Mouse (Mus musculus) thymus, postnatal 0 days (tissue): ENCODE results near the gene Kcnq1. TPM values are rescaled to one million over a fixed set of nuclear protein-coding genes. Genes with fewer than 3 reads are reported as not detected.

ENCODE experiments used
- DNase-seq: peaks from one replicate; pipeline ENCODE4 v3.0.0-alpha.2; 2015; ENCODE audit warnings: low spot score
- polyA plus RNA-seq: library from polyadenylated mRNA; unstranded; fragments of >200 nt; fragmentation: Nextera tagmentation; extraction: Ambion mirVana; gene quantifications from 2 replicates; pipeline ENCODE4 v1.2.1, GENCODE M21; 2015

Kcnq1 gene
- polyA plus RNA-seq, 1 experiment from 2014 or later = 0.29 TPM

DNA sequence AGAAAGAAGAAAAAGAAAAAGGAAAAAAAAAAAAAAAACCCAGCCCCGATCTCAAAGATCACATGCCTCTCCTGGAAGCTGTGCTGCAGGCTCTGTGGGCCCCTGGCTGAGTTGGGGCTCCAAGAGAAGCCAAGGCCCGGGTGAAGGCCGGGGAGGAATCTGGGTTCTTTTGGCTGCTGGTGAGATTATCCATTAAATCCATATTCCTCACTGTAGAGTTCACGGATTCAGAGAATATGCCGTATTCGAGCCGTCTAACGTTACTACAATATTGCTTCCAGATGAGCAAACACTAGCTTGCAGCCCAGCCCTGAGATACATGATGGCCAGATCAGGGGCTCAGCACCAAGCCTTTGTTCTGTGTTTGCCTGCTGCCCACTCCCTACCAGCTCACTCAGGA is 204.7 kb downstream of the Kcnq1 start:
- no peak for DNase-seq

DNA sequence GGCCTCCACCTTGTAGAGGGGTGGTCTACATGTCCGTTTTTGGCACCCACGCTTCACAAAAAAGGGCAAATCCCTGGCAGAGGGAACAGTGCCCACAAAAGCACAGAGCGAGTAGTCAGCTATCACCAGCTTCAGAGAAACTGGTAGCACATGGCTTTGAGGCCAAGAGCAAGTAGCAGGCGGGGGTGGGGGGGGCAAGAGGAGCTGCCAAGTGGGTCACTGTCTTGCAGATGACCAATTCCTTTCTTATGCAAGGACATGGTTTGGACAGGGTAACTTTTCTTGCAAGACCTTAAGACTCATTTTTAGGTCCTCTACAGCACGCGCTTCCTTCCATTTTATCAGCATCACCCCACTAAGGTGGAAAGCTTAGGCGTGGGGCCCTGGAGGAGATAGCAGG is 205.3 kb downstream of the Kcnq1 start:
- no peak for DNase-seq

DNA sequence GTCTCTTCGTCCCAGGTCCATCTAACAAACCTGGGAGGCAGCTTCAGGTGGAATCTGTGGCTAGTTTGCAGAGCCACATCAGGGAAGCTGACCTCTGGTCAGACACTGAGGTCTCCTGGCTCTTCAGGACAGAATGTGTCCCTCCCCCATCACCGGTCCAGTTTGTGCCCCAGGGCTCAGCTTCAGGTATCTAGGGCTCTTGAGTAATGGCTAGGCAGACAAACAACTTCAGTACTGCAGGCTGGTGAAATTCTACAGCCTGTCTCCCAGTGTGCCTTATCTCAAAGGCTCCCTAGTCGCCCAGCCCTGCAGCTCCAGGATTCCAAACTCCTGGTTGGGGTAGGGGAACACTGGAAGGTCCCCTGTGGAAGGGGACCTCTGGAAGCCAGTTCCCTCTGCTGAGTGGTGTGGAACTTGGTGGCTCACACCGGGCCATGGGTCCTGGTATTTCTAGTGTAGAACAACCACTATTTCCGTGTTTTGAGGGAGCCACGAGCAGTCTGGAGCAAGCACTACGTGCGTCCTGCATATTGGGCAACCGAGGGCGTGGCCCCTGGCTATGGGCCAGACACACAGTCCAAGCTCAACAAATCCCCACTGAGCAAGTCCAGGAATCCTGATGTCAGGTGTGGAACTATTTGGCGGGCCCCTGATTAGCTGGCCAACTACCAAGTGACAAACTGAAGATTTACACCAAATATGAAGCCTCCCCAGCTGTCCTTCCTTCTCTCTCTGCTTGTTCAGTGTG is 207.6 kb downstream of the Kcnq1 start:
- DNase-seq = no peak

DNA sequence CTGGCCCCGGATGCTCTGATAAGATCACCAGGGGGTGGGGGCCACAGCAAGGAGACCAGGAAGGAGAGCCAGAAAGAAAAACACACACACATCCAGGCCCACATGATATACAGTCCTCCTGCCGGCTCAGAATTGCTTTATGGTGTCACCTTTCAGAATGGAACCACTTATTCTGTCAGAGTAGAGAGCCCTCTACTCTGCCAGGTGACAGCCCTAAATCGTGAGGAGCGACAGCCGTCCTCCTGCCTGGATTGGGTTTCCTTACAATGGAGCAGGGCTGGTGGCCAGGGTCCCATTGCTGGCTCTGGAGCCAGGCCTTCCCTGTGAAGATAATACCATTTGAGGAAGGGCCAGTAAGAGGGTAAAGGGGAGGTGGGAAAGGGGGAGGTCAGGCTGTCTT is 212.3 kb downstream of the Kcnq1 start:
- no peak for DNase-seq

DNA sequence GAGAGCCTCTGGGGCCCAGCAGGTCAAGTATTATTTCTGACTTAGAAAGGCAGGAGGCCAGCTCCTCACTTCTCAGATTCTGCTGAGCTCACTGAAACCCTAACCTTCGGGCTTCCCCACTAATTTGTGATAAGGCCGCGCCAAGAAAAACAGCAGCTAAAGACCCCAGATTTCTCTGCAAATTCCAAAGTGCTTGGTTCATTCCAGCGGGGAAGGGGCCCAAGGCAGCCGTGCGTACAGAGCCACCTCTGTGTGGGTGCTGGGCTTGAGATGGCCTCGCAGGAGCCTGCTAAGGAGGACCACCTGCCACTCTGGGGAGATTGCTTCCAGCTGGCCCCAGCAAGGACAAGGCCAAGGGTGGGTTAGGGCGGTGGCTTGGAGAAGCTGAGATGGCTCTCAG is 214.2 kb downstream of the Kcnq1 start:
- no peak for DNase-seq

DNA sequence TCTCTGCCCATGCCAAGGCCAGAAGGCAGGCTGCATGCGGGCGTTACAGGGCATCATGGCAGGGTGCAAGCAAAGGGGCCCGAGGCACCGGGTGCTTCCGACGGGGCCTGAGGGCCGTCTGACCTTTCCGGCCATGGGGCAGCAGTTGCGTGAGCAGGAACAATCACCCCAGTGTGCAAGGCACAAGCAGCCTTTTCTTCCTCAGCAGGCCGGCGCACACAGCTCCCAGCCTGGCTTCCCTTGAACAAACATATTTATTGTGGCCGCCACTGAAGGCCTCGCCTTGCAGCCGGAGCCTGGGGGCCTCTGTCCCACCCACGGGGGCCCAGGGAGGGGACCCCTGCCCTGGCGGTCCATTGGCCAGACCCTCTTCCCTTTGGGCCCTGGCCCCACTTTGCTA is 218.9 kb downstream of the Kcnq1 start:
- DNase-seq = no peak

DNA sequence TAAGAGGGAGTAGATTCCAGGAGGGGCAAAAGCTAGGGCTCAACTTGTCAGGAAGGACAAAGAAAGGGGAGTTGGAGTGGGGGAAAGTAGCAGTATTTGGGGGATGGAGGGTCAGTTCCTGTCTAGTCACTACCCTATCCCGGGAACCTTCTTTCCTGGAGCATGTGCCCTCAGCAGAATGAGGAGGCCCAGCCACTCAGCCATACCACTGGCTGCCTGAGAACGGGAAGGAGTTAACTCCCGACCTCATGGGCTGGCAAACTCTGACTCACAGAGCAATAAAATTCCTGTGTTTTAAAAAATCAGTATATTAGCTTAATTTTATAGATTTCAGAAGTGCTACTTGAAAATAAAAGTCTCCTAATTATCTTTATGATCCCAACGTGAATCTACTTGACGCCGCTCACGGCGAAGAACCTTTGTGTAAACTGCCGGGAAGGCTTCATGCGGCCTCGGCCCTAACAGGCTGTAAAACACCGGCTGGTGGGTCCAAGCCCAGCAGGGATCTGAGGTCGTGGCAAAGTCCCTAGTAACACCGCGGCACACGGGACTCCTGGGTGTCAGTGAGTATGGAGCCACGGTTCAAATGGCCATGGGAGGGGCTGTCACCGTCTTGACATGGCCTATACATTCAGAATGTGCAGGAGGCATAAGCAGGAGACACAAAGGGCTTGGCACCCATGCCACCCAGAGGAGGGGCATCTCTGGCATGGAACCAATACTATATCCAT is 222.2 kb downstream of the Kcnq1 start:
- no peak for DNase-seq

DNA sequence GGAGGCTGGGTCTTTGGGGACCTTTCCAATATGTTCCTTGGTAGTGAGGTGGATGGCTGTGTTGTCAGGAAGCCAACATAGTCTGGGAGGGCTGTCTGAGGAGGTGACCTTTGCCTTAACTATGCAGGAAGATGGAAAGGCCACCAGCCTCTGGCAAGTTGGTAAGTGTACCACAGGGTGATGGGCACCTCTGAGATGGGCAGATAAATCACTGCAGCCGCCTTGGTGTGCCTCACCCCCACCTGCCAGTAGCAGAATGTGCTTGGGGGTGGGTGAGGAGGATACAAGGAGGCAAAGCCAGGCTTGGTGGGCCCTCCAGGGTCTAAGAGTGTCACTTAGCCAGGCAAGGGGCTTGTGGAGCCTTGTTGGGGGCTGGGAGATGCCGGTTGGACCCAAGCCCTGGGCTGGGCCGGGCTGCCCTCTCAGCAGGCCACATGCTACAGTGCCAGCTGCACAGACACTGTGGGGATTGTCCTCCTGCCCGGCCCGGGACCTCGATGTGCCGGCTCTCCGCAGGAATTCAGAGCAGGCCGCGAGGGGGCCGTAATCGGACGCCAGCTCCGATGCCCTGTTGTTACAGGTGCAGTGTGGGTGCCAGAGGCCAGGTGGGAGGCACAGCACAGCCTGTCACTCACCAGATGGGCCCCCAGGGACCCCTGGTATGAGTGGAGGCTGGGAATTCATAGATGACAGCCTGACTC is 223.1 kb downstream of the Kcnq1 start:
- no peak for DNase-seq

DNA sequence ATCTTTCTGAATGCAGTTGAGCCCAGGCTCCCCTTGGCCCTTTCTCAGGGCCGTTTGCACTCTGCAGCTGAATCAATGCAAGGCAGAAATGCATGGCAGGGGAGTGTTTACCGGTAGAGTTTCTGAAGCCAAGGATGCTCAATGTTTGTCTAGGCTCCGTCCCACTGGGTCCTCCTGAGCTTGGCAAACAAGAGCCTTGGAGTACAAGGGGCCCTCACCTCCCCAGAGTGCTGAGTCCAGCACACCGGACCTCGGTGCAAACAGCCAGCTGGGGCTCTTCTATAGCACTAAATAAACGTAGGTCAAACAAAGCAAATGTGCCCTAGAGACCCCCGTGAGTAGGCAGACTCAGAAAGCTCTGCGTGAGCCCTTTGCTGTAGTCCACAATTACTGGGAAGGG is 226.9 kb downstream of the Kcnq1 start:
- no peak for DNase-seq

DNA sequence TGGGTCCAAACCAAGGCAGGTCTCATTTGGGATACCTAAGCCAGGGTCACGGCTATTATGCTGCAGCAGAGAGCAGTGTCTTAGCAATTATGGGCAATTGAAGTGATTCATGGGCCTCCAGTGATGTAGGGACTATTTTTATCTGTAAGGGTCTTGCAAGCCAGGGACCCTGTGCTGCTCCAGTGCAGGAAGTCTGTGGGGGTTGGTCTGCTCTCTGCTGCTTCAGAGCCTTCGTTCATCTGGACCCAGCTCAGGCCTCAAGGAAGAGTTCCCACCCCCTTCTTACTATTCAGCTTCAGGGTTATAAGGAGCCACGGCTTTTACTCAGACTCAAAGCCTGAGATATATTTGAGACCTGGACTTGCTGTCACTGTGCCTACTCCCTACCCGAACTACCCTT is 227.4 kb downstream of the Kcnq1 start:
- DNase-seq = no peak

DNA sequence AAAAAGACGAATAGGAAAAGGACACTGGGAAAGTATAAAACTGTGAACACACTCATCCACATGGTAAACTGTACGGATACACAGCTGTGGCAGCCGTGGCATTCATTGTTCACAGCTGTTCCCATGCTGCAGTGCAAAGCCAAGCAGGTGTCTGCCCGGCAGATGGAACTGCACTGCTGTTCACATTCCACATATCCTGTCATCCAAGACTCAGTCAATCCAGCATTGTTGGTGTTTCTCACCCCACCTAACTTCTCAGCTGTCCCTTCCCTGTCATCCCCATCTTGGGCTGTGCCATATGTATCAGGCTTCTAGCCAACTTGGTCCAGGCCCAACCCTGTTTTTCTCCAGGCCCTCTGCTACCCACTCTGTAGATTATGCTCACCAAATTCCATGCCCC is 232.5 kb downstream of the Kcnq1 start:
- DNase-seq = no peak

DNA sequence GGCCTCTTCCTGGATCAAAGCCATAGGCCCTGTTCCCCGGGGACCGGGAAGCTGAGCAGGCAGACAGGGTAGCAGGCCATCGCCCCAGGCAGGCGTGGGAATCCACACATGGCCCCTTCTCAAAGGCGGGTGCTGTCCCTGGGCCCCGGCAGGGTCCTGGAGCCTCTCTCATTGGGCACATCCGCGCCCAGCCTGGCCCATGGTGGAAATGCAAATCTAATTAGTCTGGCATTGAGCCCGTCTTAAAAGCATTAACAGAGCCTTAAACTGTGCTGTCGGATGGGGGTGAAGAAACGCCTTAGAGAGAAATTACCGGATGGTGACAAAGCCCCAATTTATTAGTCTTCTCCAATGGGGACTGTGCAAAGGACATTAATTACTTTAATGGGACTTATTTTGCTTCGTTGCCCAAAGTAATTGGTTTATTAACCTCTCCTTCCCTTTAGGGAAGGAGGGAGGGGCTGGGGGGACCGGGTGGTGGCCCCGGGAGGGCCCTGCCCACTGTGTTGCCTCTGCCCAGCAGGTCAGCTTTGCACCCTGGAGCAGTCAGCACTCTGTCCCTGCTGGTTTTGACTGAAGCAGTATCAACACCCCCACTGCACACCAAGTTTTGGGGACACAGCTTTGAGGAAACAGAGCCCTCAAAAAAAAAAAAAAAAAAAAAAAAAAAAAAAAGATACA is 234.6 kb downstream of the Kcnq1 start:
- DNase-seq = no peak

DNA sequence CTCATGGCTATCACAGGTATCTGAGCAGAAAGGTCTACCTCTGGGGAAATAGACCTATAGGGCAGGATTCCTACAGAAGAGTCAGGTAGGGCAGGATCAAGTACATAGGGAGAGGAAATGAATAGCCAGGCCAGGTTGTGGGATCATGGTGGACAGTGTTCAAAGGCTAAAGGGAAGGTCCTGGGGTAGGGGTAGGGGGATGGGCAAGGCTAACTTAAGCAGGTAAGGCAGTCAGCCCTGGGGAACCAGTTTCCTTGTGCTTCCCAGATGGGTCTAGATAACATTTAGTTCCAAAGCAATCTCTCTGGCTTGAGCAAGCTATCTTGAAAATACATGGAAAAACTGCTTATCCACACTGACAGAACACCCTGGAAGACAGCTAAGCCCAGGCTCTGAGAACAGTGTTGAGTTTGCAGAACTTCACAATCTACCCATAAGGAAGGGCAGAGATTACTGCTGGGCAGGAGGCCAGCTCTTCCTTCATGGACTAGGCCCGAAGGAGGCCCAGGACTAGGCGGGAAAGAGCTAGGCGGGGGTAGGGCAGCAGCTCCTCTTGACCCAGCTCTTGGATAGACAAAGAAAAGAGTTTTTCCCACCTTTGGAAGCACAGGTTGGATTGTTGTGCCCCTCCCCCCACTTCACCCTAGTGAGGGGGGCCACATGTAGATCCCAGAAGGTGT is 235.3 kb downstream of the Kcnq1 start:
- DNase-seq = no peak

DNA sequence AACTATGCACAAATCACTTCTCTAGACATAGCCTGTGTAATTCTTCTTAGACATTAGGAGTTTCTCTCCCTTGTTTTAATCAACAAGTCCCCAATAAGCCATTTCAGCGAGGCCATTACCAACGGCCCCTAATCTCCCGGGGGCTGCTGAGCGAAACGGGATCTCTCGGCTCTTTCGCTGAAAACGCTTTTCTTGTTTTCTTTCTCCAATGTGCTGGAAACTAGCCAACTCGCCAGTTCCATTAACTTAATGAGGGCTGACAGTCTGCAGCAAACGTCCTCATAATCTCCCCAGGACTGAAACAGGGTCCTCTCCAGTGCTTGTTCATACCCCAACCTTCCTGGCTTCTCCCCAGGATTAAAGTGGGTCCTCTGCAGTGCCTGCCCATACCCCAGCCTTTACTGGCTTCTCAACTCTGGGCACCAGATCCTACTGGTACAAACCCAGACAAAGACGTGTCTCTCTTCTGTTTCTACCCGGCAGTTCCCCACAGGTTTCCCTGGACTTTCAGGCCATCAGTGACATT is 237.7 kb downstream of the Kcnq1 start:
- DNase-seq = no peak

DNA sequence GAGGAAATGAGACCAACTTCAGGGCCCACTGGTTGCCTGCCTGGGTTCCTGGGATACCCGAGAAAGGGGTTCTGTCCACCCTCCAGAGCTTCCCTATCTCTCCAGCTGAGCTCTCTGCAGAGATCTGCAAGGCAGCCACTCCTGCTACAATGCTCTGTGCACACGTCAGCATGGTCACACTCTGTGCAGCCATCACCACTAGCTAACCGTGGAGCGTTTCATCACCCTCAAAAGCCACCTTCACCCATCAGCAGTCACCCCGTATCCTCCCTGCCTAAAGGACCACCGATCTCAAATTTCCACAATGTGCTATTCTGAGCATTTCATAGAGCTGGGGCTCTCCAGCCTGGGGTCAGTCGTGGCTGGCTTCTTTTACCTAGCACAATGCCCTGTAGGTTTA is 243.1 kb downstream of the Kcnq1 start:
- no peak for DNase-seq

DNA sequence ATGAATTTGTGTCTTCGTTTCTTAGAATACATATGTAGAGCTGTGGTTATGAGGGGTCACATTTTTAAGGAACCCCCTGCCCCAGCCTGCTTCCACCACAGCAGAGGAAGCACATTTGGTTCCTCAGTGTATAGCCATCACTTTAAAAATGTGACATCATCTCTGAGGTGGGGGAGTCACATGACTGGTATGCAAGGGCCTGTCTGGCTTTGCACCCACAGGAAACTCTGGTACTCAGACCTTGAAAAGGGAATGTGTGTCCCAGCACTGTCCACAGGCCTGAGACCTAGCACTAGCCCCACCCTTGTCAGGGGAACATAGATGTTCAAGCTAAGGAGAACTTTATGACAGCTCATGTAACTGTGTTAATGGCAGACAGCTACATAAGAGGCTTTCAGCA is 243.7 kb downstream of the Kcnq1 start:
- DNase-seq = no peak

DNA sequence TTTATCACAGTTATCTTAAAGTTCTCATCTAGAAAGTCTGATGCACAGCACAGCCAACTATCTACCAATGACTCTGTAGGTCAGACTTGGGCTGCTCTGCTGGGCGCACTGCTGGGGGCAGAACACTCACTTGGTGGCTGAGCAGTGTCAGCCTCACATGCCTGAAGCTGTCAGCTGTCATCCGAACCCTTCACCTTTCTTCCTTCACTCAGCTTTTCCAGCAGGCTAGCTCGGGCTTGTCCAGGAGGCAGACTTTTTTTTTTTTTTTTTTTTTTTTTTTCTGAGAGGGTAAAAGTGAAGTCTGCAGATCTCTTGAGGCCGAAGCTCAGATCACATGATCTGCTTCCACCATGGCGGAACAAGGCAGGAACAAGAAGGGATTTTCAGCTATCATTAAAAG is 249.7 kb downstream of the Kcnq1 start:
- DNase-seq = no peak

DNA sequence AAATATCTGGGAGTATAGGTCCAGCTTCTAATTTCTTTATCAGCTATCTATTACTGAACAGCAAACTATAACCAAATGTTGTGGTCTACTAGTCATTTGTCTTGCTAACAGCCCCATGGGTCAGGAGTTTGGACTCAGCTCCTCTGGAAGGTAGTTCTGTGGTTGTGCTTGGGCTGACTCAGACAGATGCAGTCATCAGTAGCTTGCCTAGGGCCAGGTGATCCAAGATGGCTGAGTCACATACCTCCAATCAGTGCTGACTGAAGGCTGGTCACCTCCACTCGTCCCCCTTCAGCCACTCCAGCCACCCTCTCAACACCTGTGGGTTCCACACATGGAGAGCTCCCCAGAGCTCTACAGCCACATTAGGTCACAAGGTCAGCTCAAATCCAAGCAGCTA is 250.9 kb downstream of the Kcnq1 start:
- DNase-seq = no peak

DNA sequence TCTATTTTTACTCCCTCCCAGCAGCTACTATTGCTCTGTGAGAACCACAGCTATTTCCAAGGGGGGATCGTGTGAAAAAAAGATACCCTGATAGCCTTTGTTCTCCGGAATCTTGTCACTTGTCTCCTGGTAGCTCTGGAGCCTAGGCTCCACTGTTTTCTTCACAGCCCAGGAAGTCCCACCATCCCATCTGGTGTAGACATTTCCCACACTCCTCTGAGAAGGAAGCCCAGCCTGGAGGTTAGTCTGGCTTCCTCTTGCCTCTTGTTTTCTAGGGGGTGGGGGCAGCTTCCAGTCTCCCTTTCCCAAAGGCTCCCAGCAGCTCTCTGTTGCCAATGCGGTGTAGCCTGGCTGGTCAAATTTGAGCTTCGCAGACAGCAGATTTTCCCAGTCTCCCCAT is 251.7 kb downstream of the Kcnq1 start:
- DNase-seq = no peak

DNA sequence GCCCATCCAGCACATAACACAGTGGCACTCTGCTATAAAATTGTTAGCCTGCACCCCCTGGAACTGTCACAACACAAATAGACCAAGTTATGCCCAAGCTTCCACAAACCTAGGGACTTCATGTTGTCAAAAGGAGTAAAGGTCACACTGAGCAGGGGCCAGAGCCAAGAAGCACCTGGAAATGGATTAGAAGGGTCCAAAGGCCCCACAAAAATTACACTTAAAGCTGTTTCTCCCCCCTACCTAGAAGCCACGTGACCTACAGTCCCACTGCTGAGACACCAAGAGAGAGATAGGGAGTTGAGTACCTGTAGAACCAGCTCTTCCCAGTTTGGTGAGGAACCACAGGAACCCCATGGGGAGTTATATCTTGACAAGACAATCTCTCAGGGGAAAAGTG is 253.6 kb downstream of the Kcnq1 start:
- no peak for DNase-seq

DNA sequence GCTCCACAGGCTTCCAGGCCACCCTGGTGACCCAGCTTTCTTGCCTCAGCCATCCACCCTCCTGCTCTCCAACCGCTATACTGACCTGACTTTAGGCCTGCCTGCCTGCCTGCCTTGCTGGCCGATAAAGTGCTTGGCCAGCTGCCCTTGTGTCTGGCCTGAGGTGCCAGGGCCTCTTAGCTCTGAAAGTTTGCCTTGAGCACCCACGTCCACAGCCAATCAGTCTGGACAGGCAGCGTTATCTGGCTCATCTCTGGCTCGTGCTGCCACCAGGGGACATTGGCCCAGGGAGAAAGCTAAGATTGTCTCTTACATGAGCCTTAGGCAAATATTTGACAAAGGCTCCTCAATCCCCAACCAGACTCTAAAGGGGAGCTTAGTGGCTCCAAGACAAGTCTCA is 254.6 kb downstream of the Kcnq1 start:
- no peak for DNase-seq
